Mouse (Mus musculus) C2C12 (cell line): ENCODE measurements at regions not wholly inside any gene's neighbourhood (a gene's known extent, or its start where the extent isn't known, plus 50 kb on each side); places are given as distances from the start of the nearest gene placed in this dataset.

Experiments
- CEBPB ChIP-seq: IDR thresholded peaks from one replicate; pipeline ENCODE4 v1.6.1; 2011; ENCODE audit warnings: low read depth, mild to moderate bottlenecking, control low read depth, moderate library complexity
- CTCF ChIP-seq: IDR thresholded peaks from one replicate; pipeline ENCODE4 v1.5.1; 2011; ENCODE audit not compliant: control insufficient read depth, insufficient read depth, insufficient read length
- MYOD1 ChIP-seq: IDR thresholded peaks from one replicate; pipeline ENCODE4 v1.6.1; 2011; ENCODE audit warnings: low read depth; ENCODE audit not compliant: control insufficient read depth, insufficient read length
- MYOG ChIP-seq: IDR thresholded peaks from one replicate; pipeline ENCODE4 v1.6.1; 2011; ENCODE audit not compliant: control insufficient read depth, insufficient read length; ENCODE audit errors: extremely low read depth

- TF ChIP-seq CTCF (no peak), MYOG (no peak), CEBPB (no peak), MYOD1 (no peak)
Measured at GRCm38 (mm10) chr12:74527190-74527621, 211.0 kb upstream of the Gm11042 start.
